Mouse (Mus musculus) c-Kit-positive CD71-positive TER-119-negative erythroid progenitor cells, embryonic 14.5 days (primary cell): ENCODE results near the gene Ddr2.
"Not testable (repeated sequence)": the region's sequence is repeated elsewhere in the genome, so short reads cannot be mapped to it uniquely, and the experiment has no call there.

Experiments
- DNase-seq: peaks from one replicate; pipeline ENCODE4 v3.0.0-alpha.2; 2013; ENCODE audit warnings: low read depth

Gene Ddr2

GRCm38 (mm10) chr1:170035575-170035974, 75.0 kb downstream of the Ddr2 start:
- no peak for DNase-seq

- no peak for DNase-seq
Observed at GRCm38 (mm10) chr1:170034961-170035360, 75.6 kb downstream of the Ddr2 start.

GRCm38 (mm10) chr1:170031656-170032055, 78.9 kb downstream of the Ddr2 start:
- no peak for DNase-seq

- no peak for DNase-seq
Observed at GRCm38 (mm10) chr1:170014784-170015183, 95.8 kb downstream of the Ddr2 start.

GRCm38 (mm10) chr1:170010716-170011505, 99.7 kb downstream of the Ddr2 start:
- DNase-seq = no peak

GRCm38 (mm10) chr1:170009296-170009695, 101.3 kb downstream of the Ddr2 start:
- DNase-seq = no peak

- no peak for DNase-seq
Observed at GRCm38 (mm10) chr1:170008432-170009220, 101.9 kb downstream of the Ddr2 start.

- DNase-seq = no peak
Observed at GRCm38 (mm10) chr1:170006516-170006915, 104.0 kb downstream of the Ddr2 start.

GRCm38 (mm10) chr1:170005297-170005696, 105.3 kb downstream of the Ddr2 start:
- no peak for DNase-seq

- DNase-seq = not testable (repeated sequence)
Observed at GRCm38 (mm10) chr1:169993901-169994300, 116.7 kb downstream of the Ddr2 start.

GRCm38 (mm10) chr1:169986166-169986565, 124.4 kb downstream of the Ddr2 start:
- DNase-seq = no peak

- DNase-seq = no peak
Observed at GRCm38 (mm10) chr1:169977621-169978020, 132.9 kb downstream of the Ddr2 start.

- no peak for DNase-seq
Observed at GRCm38 (mm10) chr1:169971998-169972397, 138.6 kb downstream of the Ddr2 start.

- DNase-seq = no peak
Observed at GRCm38 (mm10) chr1:169970936-169971335, 139.6 kb downstream of the Ddr2 start.

GRCm38 (mm10) chr1:169969516-169969886, 141.1 kb downstream of the Ddr2 start:
- no peak for DNase-seq

- DNase-seq = peak; percentile 97
Observed at GRCm38 (mm10) chr1:169968792-169969515, 141.6 kb downstream of the Ddr2 start, which contains the start of gene Hsd17b7. Hsd17b7 (minus strand) TSS chr1:169969241.

GRCm38 (mm10) chr1:169953106-169953505, 157.5 kb downstream of the Ddr2 start:
- DNase-seq = no peak

- no peak for DNase-seq
Observed at GRCm38 (mm10) chr1:169952636-169953035, 157.9 kb downstream of the Ddr2 start.

GRCm38 (mm10) chr1:169951561-169951960, 159.0 kb downstream of the Ddr2 start:
- no peak for DNase-seq

GRCm38 (mm10) chr1:169950651-169951050, 159.9 kb downstream of the Ddr2 start:
- no peak for DNase-seq

- DNase-seq = no peak
Observed at GRCm38 (mm10) chr1:169949981-169950380, 160.6 kb downstream of the Ddr2 start.

- no peak for DNase-seq
Observed at GRCm38 (mm10) chr1:169948866-169949265, 161.7 kb downstream of the Ddr2 start.
